Mouse (Mus musculus): Measurements from ENCODE around the gene Ice1. TPM values are rescaled to one million over a fixed set of nuclear protein-coding genes. Genes with fewer than 3 reads are reported as not detected.

The Ice1 gene
- total and polyA plus RNA-seq, 2 experiments from 2014 or later, result 21.5 to 59.7 TPM

DNA sequence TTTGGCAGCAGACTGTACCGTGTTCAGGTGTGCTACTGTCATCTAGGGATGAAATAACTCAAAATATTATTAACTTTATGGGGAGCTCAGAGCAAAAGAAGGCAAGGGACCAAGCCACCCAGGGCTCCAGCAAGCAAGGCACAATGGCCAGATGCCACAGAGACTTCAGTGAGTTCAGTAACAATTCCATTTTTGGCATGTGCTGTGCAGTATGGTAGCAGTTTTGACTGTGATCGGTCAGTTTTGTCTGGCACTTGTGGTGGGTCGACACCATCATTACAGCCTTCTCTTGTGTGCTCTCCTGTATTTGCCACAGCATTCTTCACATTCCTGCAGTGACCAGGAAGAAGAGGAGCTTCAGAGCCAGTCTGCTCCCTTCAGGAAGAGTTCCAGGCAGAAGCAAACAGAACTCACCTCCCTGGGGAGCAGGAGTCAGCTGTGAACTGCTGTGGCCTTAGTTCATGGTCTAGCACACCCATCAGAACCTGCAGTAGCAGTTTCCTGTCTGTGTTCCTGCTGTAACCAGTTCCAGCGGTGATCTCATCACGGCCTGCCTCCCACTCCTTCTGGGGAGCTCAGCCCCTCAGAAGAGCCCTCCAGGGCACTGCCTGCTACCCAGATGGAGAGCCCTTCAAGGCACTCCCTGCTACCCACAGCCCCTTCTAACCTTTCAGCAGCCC, 16.8 kb upstream of the Ice1 start:
- no peak for DNase-seq (ENCODE audit: low spot score)
- no peak overlapping the region for H3K4me3 ChIP-seq (ENCODE audit: low read length)
- H3K4me2 ChIP-seq (ENCODE audit: low read depth, low read length), result no peak overlapping the region
- no peaks in the 10 kb centered on the region for H3K9me3 ChIP-seq (ENCODE audit: low read length)
- H3K4me1 ChIP-seq (ENCODE audit: insufficient read depth, low read length), result no peaks in the 10 kb centered on the region
- H3K9ac ChIP-seq (replicated peaks; ENCODE audit: low read length), result no peak overlapping the region
- 70% methylated on average over 5 of the region's 5 CpGs for WGBS
- H3K36me3 ChIP-seq (ENCODE audit: insufficient read depth, low read length), result no peaks in the 10 kb centered on the region
- no peak overlapping the region for H3K27ac ChIP-seq
- H3K27me3 ChIP-seq (ENCODE audit: insufficient read depth, low read length), result no peaks in the 10 kb centered on the region
- TF ChIP-seq CTCF (IDR thresholded peaks at IDR 0.05; ENCODE audit: low read depth), result no peak
- no peak; the same call in 1 of the 2 replicates for ATAC-seq

DNA sequence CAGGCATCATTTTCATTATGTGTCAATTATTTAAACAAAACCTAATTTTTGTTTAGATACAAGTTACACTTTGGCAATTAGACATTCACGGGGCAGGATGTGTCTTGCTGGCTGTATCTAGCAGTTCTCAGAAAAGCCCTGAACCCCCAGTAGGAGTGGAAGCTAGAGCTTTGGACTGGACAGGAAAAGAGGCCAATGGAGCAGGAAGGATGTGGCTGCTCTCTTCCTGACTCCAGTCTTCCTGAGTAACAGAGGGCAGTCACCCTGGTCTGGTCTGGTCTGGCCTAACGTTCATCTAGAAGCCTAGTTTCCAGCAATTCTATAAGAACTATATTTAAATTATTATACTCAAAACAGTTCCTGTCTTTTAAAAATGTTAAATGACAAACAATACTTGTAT, 16.0 kb upstream of the Ice1 start:
- WGBS, result 84% methylated on average over 2 of the region's 2 CpGs
- no peak overlapping the region for H3K9ac ChIP-seq (replicated peaks; ENCODE audit: low read length)
- no peaks in the 10 kb centered on the region for H3K4me1 ChIP-seq (ENCODE audit: insufficient read depth, low read length)
- H3K9me3 ChIP-seq (ENCODE audit: low read length), result no peaks in the 10 kb centered on the region
- TF ChIP-seq CTCF (IDR thresholded peaks at IDR 0.05; ENCODE audit: low read depth), result no peak
- no peaks in the 10 kb centered on the region for H3K36me3 ChIP-seq (ENCODE audit: insufficient read depth, low read length)
- H3K4me2 ChIP-seq (ENCODE audit: low read depth, low read length), result no peak overlapping the region
- H3K27ac ChIP-seq, result no peak overlapping the region
- no peaks in the 10 kb centered on the region for H3K27me3 ChIP-seq (ENCODE audit: insufficient read depth, low read length)
- H3K4me3 ChIP-seq (ENCODE audit: low read length), result no peak overlapping the region
- ATAC-seq (no peak), DNase-seq (ENCODE audit: low spot score) (no peak)

DNA sequence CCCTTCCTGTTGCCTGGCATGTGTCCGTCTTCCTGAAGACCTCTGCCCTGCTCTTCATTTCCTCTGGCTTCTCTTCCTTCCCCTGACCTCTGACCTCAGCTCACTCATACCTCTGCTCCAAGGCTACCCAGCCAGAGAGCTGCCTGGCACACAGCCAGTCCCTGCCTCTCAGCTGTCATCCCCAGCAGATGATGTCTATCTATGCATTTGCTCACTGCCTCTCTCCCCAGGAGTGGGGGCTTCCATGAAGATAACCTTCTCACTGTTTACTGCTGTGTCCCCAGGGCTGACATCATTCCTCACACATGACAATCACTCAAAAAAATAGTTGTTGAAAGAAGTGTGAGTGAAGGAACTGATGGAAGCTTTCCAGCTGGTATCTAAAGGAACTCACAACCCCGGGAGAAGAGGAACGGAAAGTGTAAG, 12.6 kb upstream of the Ice1 start:
- 56% methylated on average over 3 of the region's 3 CpGs for WGBS
- DNase-seq (ENCODE audit: low spot score) (no peak), ATAC-seq (no peak; the same call in 1 of the 2 replicates)
- Histone ChIP-seq H3K4me3 (ENCODE audit: low read length) (no peak overlapping the region), H3K9ac (replicated peaks; ENCODE audit: low read length) (no peak overlapping the region), H3K9me3 (ENCODE audit: low read length) (no peaks in the 10 kb centered on the region), H3K27me3 (ENCODE audit: insufficient read depth, low read length) (no peaks in the 10 kb centered on the region), H3K27ac (no peak overlapping the region), H3K36me3 (ENCODE audit: insufficient read depth, low read length) (no peaks in the 10 kb centered on the region), H3K4me1 (ENCODE audit: insufficient read depth, low read length) (no peaks in the 10 kb centered on the region), H3K4me2 (ENCODE audit: low read depth, low read length) (no peak overlapping the region)
- no peak for TF ChIP-seq CTCF (IDR thresholded peaks at IDR 0.05; ENCODE audit: low read depth)

DNA sequence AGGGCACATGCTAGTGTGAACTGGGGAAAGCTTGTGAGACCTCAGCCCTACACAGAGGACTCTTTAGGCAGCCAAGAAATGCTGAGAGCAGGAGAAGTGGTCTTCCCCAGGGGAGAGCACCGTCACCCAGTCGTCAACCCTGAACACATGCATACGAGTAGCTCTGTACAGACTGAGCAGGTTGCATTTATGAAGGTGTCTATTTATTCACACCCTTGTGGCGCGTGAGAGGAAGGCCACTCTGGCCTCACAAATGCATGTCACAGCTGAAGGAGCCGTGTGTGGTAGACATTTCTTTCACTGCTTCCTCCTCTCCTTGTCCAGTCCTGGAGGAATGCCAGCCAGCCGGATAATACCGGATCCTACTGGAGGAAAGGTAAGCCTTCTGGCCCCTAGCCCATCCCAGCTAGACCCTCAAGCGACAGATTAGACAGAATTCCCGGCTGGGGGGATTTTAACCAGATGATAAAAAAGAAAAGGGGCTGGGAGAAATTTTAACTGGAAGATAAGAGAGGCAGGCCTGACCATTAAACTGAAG, 8.6 kb upstream of the Ice1 start:
- 61% methylated on average over 10 of the region's 10 CpGs for WGBS
- TF ChIP-seq CTCF (IDR thresholded peaks at IDR 0.05; ENCODE audit: low read depth), result no peak
- no peaks in the 10 kb centered on the region for H3K36me3 ChIP-seq (ENCODE audit: insufficient read depth, low read length)
- DNase-seq (ENCODE audit: low spot score) (peak; percentile 42), ATAC-seq (no peak)
- H3K27ac ChIP-seq, result no peak overlapping the region
- H3K27me3 ChIP-seq (ENCODE audit: insufficient read depth, low read length), result no peaks in the 10 kb centered on the region
- no peak overlapping the region for H3K4me3 ChIP-seq (ENCODE audit: low read length)
- H3K9me3 ChIP-seq (ENCODE audit: low read length), result no peaks in the 10 kb centered on the region
- H3K4me1 ChIP-seq (ENCODE audit: insufficient read depth, low read length), result no peaks in the 10 kb centered on the region
- H3K4me2 ChIP-seq (ENCODE audit: low read depth, low read length), result no peak overlapping the region
- H3K9ac ChIP-seq (replicated peaks; ENCODE audit: low read length), result no peak overlapping the region

DNA sequence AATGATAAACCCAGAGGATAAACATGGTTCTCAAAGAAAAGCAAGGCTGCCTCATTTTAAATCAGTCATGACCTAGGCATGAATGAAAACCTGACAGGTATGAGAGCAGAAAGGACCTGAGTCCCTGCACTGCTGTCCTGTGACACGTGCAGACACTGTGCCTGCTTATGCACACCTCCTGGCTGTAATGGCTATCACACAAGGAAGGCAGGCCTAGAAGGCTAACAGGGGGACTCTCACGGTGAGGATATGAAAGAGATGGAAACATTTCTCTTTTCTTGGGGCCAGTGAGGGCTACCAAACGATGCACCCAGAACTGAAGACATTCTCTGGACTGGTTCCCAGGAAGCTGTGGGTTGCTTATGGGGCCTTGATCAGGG, 6.6 kb upstream of the Ice1 start:
- no peak overlapping the region for H3K4me3 ChIP-seq (ENCODE audit: low read length)
- H3K9me3 ChIP-seq (ENCODE audit: low read length), result no peaks in the 10 kb centered on the region
- ATAC-seq, result no peak; the same call in 1 of the 2 replicates
- DNase-seq (ENCODE audit: low spot score), result no peak
- no peaks in the 10 kb centered on the region for H3K4me1 ChIP-seq (ENCODE audit: insufficient read depth, low read length)
- H3K9ac ChIP-seq (replicated peaks; ENCODE audit: low read length), result no peak overlapping the region
- no peak for TF ChIP-seq CTCF (IDR thresholded peaks at IDR 0.05; ENCODE audit: low read depth)
- H3K4me2 ChIP-seq (ENCODE audit: low read depth, low read length), result no peak overlapping the region
- no peaks in the 10 kb centered on the region for H3K36me3 ChIP-seq (ENCODE audit: insufficient read depth, low read length)
- WGBS, result 50% methylated on average over 3 of the region's 3 CpGs
- H3K27me3 ChIP-seq (ENCODE audit: insufficient read depth, low read length), result no peaks in the 10 kb centered on the region
- H3K27ac ChIP-seq, result no peak overlapping the region

DNA sequence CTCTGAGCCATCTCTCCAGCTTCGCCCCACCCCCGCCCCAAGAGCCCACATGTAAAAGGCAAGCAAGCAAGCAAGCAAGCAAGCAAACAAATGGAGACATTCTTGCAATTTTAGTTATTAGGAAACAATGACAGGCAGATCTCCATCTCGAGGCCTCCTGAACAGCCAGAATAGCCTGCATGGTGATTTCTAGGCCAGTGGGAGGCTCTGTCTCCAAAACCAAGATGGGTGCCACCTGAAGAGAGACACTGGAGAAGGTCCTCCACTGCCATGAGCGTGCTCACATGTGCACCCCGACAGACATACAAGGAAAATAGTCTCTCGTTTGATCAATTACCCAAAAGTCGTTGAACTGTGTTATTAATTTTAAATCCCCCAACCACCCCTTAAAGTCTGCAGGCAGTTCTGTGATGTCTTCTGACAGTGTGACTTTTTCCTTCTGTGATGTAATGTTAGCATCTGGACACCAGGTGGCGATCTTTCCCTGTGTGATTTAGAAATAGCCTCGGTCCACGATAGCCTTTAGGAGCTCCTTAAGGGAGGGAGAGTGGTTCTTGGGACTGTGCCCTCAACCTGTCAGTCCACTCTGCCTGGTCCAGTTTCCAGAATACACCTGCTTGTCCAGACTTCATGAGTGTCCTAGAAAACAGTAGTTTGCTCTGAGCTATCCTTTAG, 6.1 kb upstream of the Ice1 start:
- no peak overlapping the region for H3K9ac ChIP-seq (replicated peaks; ENCODE audit: low read length)
- no peaks in the 10 kb centered on the region for H3K27me3 ChIP-seq (ENCODE audit: insufficient read depth, low read length)
- 18% methylated on average over 10 of the region's 10 CpGs for WGBS
- no peak overlapping the region for H3K4me3 ChIP-seq (ENCODE audit: low read length)
- ATAC-seq (peak; percentile 67), DNase-seq (ENCODE audit: low spot score) (peak; percentile 83)
- H3K36me3 ChIP-seq (ENCODE audit: insufficient read depth, low read length), result no peaks in the 10 kb centered on the region
- H3K27ac ChIP-seq, result no peak overlapping the region
- TF ChIP-seq CTCF (IDR thresholded peaks at IDR 0.05; ENCODE audit: low read depth), result peak; percentile 93
- H3K4me1 ChIP-seq (ENCODE audit: insufficient read depth, low read length), result no peaks in the 10 kb centered on the region
- no peaks in the 10 kb centered on the region for H3K9me3 ChIP-seq (ENCODE audit: low read length)
- no peak overlapping the region for H3K4me2 ChIP-seq (ENCODE audit: low read depth, low read length)

DNA sequence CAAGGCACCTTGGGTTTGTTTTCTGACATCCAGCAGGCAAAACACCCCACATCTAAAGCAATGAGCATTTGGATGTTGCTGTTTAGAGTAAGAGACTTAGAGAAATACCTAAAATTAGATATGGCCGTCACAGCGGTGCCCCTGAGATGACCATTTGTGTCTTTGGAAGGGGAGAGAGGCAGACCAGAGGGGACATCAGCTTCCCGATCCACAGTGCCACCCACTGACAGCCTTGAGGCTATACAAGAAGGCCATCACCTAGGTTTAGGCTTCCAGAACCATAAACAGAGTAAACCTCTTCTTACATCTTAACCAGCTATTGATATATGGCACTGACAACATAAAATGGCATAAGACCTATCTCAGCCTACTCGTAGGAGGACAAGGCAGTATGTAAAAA, 4.5 kb upstream of the Ice1 start:
- Histone ChIP-seq H3K4me2 (ENCODE audit: low read depth, low read length) (no peak overlapping the region), H3K9ac (replicated peaks; ENCODE audit: low read length) (no peak overlapping the region), H3K9me3 (ENCODE audit: low read length) (no peaks in the 10 kb centered on the region), H3K36me3 (ENCODE audit: insufficient read depth, low read length) (no peaks in the 10 kb centered on the region), H3K4me1 (ENCODE audit: insufficient read depth, low read length) (no peaks in the 10 kb centered on the region), H3K27ac (no peak overlapping the region), H3K27me3 (ENCODE audit: insufficient read depth, low read length) (no peaks in the 10 kb centered on the region), H3K4me3 (ENCODE audit: low read length) (no peak overlapping the region)
- ATAC-seq, result no peak
- WGBS, result 79% methylated on average over 4 of the region's 4 CpGs
- no peak for DNase-seq (ENCODE audit: low spot score)
- peak; percentile 12; the same call in 1 of the 2 replicates for TF ChIP-seq CTCF (IDR thresholded peaks at IDR 0.05; ENCODE audit: low read depth)

Measured in hindbrain, postnatal 0 days (tissue).